Mouse (Mus musculus) skeletal muscle tissue, adult 2 months (tissue): ENCODE measurements around the gene Cadm1.

Experiments
- DNase-seq: peaks from one replicate; pipeline ENCODE4 v3.0.0-alpha.2; 2012; ENCODE audit warnings: low read depth, low spot score

Gene Cadm1

DNA sequence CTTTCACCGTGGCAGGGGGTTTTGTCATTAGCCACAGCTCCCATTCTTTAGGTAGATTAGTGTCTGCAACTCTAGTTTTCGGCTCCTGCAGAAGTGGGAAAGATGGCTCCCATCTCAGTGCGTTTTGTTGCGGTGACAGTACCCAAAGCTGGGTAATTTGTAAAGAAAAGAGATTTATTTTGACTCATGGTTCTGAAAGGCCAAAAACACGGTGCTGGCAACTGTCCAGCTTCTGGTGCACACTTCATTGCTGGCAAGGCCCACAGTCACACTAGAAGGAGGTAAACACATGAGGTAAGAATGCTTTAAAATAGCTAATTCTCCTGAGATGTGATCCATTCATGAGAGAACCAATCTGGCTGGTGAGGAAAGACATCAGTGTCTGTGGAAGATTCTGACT, 18.9 kb downstream of the Cadm1 start:
- no peak for DNase-seq

DNA sequence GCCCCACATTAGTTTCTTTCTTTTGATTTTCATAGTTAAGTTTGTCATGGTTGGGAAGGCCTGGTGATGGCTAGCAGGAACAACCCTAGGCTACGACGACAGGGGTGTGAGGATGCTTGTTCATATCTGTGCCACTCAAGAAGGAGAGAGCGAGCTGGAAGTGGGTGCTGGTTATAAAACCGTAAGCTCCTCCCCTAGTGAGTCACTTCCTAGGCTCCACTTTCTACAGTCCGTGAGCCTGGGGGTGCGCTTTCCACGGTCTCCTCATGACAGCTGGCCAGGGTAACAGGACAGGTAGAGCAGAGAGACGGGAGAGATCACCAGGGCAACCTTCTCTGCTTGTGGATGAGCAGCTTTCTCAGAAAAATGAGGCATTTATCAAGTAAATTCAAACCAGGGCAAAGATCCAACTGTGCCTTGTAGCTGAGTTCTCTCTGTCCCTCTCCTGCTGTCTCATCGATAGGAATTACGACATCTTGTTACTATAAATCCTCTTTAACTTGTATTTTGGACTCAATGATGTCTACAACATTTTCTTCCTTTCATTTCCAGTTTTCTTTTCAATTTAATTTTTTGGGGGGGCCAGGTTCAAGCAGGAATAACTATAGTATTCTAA, 23.1 kb downstream of the Cadm1 start:
- no peak for DNase-seq

DNA sequence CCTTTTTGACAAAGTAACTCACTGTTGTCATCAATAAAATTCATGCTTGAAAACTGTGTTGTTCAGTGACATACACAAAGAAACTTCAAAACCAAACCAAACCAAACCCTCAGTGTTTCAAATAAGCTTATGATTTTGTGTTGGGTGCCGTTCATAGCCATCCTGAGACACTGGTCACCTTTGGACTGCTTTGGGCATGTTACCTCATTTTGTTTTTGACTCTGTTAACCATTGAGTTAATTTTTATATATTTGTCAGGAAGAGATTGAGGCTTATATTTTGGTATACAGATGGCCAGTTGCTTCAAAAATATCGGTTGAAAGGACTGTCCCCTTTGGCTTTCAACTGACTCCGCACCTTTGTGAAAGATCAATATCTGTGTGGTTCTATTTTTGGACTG, 30.8 kb downstream of the Cadm1 start:
- no peak for DNase-seq

DNA sequence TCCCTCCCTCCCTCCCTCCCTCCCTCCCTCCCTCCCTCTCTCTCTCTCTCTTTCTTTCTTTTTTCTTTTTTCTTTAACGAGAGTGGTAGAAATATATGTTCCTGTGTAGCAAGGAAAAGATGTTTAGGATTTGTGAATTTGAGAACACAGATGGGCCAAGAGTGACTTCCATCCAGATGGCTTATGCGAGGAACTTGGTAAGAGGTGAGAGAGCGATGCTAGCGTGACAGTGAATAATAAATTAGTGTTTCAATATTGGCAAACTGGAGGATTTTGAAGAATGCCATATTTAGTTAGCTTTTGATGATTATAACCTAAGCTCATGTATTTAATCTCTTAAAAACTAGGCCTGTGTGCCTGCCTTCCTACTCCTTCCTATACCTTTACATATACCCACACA, 31.6 kb downstream of the Cadm1 start:
- no peak for DNase-seq

DNA sequence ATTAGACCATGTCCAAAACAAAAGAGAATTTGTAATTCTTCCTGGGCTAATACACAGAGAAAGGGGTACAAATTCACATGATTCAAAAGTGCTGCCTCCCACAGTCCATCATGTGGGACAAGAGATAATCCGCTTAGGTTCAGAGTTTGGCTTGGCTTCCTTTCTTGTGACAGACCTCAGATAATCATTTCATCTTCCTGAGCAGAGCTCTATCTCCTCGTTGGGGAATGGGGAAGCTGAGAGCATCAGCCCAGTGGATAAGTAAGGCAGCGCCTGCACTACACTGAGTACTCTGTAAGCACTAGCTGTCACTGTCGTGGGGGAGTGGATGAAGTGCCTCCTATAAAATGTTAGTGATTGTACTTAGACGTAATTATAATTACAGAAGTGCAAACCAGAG, 35.1 kb downstream of the Cadm1 start:
- DNase-seq: no peak

DNA sequence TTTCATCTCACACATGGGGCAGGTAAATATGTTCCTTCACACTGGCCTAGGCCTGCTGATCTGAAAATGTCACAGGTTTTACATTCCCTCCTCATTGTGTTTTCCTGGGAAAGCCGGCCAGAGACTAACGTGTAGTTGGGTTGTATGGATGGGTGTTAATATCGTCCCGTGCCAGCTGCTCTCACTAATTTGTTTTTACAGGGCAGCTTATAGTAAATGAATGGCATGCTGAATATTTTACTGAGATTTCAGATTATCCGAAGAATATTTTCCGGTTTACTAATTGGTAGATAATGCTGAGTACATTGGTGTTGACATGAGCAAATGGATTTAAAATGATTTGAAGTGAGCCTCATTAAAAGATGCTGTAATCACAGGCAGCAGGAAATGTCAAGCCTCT, 37.9 kb downstream of the Cadm1 start:
- no peak for DNase-seq

DNA sequence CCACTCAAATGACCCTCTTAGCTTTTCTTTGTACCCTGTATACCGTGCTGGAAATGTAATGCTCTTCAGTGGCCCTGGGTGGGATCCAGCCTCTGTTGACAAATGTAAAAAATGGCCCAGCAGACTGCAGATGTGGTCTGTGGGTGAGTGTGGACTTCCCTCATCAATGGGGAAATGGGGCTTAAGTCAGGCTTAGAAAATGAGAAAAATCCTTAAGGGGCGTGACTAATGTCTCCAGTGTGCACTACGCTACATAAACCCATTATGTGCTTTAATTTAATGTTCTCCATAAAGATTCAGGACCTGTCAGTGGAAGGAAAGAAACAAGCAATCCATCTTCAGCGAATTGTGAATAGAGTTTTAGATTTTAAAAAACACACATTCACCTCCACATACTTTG, 40.2 kb downstream of the Cadm1 start:
- DNase-seq: no peak

DNA sequence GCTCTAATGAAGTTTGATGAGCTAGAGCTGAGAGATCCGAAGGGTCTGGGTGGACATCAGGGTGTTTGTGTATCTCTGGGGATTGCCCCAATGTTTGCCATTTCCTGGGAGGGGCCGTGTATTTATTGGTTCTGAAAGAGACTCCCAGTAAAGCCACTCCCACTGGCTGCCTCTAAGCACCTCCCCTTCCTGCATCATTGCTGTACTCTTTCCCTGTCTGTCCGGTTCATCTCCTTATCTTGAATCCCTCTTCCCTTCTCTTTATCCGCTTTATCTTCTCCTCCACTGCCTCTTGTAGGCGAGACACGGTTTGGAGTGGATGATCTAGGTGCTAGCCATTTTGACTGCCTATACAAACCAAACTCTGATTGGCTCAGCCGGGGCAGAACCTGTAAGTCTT, 41.5 kb downstream of the Cadm1 start:
- no peak for DNase-seq

DNA sequence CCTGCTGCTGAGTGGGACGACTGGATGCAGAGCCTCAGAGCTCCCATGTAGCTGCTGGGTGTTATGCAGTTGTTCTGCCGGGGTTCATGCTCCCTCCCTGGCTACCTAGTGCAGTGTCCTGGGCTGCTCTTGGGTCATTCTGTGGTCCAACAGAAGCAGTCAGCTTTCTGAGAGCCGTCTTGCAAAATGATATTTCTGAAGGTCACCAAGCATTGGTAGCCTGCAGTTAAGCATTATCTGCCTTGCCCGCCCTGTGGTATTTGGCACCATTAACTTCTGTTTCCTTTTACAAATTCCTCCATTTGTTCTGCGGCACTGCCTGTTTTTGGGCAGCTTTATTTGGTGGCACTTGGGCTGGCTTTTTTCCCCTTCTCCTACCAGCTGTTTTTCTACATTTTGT, 42.2 kb downstream of the Cadm1 start:
- DNase-seq: no peak

DNA sequence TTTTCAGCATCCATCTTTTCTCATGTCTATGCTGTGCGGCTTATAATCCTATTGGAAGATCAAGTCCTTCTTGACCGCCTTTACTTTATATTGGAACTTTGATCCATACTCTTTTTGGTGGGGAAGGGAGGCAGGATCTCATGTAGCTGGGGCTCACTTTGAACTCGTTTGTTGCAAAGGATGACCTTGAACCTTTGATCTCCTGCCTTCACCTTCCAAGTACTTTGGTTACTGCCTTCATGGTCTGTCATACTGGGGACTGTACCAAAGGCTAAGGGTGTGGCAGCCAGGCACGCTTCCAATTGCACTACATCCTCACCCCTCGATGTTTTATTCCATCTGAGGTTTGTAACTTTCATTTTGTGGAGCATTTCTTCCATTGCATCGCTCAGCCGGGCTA, 43.5 kb downstream of the Cadm1 start:
- DNase-seq: no peak

DNA sequence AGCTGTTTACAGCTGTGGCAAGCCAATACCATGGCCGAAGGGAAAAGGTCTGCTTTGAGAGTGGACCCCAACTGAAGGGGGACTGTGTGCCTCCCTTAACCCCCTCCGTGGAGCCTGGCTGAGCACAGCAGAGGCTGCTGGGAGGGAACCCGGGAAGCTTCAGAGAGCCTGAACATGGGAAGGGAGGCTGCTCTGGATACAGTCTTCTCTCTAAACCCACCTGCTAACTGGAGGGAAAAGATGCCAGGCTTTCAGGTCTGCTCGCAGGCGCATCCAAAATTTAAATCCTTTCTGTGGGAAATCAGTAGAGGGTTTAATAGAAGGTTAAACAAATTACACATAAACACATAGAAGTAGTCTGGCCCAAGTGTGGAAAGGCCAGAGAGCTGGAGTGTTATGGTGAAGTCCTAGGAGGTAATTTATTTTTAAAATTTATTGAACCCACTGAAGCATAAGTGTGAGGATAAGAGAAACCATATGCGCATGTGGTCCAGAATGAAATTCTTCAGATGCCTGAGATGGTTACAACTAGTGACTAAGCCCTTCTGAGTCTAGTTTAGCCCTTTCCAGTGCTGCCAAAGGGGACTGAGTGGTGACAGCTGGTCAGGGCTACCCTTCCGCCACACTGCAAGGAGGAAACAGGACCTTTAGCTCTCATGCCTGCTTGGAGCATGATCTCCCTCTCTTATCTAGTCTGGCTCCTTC, 44.9 kb downstream of the Cadm1 start:
- no peak for DNase-seq

DNA sequence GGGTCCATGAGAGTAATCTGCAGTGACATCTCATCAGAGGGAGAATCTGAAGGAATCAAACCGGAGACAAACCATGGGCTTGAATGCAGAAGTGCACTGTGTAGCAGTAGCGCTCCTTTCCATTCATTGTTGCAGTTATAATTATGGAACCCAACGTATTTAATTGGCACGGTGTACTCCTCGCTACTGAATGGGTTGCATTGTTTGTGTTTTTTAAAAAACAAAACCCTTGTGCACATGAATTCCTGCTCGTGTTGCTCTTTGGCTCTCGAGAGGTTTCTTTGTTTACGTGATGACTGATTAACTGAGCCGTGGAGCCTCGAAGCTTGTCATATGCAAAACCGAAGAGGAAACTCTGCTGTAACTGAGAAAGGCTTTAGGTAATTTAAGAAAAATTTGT, 45.8 kb downstream of the Cadm1 start:
- no peak for DNase-seq

DNA sequence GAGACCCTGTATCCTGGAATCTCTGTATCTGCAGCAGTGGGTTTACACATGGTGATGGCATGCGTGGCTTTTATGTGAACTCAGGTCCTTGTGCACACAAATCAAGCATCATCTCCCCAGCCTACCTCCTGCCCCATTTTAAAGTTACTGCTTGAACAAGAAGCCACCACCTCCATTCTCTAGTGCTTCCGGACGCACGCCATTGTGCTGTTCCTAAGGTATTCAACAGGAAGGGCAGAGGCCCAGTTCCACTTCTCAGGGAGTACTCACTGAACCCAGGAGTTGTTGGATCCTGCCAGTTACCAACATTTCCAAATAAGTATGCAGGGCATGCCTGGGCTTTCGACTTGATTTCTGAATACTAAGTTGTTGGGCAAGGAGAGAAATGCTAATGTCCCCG, 49.5 kb downstream of the Cadm1 start:
- no peak for DNase-seq

DNA sequence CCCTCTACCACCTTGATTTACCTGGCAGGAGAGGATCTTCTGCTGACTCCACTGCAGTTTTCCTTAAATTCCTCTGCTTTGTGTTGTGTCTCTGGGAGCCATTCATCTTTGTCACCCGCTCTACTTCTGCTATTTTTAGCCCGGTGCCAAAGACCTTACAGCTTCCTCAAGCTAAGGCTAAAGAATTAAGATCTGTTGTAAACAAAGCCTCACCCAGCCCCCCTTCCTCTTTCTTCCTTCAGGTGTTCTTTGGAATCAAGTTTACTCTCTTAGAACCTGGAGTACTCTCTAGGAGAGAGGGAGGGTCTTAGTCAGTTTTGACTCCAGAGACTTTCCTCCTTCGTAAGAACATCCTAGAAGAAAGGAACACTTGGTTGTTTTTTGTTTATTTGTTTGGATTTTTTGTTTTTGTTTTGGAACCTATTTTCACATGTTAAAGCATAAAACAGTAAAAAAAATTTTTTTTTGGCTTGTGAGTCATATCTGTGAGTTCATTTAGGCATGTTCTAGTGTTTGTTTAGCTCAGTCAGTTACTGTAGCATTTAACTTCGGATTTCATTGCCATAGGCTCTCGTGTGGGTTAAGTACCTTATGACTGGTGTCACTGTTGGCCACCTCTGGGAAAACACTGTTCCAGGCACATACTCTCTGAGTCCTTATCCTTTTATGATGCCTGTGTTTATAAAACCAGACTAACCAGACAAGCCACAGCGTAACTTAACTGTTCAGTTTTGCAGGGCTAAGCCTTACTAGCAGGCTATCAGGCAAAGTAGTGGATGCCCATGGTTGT, 51.8 kb downstream of the Cadm1 start:
- no peak for DNase-seq

DNA sequence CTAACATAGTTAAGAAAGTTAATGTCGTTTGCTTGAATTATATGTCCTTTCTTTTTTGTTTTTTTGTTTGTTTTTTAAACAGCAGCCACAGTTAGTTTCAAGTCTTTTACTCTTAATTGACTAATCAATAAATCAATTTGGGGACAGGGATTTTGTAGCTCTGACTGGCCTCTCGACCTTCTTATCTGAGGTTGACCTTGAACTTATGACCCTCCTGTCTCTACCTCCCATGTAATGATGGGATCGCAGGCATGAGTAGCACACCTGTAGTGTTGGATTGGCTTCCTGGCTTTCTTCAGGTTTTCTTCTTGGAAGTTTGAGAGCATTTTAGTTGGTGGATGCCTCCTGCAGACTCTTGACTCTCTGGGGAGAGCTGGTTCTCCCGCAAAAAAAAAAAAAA, 53.3 kb downstream of the Cadm1 start:
- DNase-seq: no peak

DNA sequence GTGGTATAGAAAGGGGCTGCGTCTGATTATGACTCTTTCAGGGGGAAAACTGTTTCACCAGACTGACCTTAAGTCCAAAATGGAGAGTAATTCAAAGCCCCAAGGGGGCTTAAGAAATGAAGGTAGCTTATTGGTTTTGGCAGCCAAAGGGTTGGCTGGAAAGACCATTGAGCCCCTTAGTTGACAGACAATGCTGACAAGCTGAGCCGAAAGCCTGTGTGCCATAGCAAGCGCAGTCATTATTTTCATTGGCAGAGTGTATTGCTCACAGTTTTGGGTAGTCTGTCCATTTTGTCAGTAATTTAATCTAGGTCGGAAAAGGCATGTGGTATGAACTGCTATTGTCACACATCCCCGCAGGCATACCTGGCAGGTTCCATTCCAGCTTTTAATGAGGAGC, 56.2 kb downstream of the Cadm1 start:
- no peak for DNase-seq

DNA sequence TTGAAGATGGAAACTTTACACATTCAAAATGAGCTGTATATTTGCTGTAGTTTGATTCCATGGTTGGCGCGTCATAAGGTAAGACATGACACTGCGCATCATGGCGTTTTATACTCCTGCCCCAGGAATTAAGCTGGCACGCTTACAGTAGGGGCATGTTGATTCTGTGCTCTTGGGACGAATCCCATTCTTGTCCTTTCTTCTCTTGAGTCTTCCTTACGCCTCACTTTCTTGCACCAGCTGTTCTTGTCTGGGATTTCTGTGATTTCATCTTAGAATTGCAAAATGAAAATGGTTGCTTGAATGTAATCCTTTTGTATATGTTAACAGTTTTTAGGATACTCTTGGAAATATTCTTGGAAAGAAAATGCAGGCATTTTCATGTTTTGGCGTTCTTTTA, 56.9 kb downstream of the Cadm1 start:
- no peak for DNase-seq

DNA sequence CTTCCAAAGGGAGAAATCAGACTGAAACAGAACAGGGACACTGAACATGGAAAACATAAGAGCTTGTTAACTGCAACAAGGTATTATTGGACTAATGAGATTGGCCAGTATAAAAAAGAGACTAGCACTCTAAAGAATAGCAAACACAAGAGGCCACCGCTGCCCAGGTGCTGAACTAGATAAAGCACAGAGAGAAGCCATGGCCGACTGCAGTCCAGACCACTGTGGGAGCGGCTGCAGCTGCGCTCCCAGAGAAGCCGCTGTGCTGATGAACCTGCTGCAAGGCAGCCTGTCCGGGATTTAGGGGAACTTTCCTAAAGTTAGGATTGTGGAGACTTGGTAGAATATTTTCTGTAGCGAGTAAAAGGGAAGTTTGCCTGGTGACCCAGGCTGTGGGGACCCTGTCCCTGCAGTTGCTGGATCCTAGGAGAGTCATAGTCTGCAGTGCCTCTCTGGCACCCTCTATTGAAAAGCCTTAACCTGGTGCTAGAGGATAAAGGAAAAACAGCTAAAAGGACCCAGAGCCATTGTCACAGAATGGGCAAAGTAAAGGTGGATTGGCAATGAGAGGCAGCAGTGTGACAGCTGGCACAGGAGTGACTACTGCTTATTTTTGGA, 57.7 kb downstream of the Cadm1 start:
- no peak for DNase-seq

DNA sequence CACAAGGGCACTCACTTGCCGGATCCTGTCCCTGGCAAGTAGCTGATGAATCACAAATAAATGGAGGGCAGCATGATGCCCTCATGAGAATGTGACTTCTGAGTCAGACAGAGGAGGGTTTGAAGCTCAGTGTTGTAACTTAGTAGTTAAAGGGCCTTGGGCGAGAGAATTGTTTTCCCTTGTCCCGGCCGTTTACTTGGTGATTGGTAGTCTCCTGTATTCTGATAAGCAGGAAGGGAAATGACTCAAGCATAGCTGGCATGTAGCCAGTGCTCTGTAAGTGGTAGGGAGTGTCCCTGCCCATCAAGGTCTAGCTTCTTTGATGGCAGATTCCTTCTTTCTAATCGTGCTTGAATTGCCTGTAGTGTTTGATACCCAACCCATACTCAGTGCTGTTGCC, 59.9 kb downstream of the Cadm1 start:
- no peak for DNase-seq

DNA sequence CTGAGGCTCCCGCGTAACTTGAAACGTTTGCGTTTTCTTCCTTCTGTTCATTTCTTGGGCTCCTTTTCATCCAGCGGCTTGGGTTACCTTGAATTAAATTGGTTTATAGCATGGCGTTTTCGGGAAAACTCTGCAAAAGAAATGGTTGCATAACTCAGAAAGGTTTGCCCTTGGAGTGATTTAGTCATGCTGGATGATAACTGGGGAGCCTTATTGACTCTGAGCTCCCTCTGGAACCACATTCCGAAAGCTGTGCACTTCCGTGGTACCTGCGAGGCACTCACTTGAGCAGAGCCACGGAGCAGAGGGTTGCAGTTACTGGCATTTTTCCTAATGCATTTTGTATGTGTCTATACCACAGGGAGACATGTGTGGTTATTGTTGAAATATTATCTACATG, 71.6 kb downstream of the Cadm1 start:
- DNase-seq: no peak

DNA sequence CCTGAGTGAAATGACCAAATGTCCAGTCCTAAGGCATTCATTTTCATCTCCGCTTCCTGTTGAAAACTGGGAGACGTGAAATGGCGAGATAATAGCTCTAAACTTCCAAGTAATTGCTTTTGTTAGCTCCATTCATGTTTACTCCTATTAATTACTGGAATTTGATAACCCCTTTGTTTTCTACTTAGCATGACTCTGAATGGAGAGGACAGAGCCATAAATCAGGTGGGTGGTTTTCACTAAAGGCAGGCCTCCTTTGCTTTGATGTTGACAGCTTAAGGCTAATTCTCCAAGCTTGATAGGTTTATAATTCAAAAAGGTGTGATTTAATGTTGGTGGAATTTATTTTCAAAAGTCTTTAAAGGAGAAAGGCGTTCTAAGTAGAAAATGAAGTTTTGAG, 74.0 kb downstream of the Cadm1 start:
- DNase-seq: no peak

DNA sequence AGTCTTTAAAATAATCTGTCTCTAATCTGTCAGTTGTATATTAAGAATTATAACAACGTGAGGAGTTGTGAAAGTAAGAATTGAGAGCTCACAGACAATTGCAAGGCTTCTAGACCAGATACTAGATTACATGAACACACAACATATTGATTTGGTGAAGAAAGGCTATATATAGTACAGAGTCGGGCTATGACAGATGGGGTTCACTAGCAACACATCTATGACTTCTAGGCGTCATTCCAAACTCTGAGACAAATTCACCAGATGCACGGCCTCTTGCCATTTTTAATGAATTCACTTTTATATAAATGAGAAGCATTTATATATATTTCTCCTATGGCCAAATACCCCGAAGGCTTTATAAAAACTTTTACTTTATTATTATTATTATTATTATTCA, 75.7 kb downstream of the Cadm1 start:
- no peak for DNase-seq

DNA sequence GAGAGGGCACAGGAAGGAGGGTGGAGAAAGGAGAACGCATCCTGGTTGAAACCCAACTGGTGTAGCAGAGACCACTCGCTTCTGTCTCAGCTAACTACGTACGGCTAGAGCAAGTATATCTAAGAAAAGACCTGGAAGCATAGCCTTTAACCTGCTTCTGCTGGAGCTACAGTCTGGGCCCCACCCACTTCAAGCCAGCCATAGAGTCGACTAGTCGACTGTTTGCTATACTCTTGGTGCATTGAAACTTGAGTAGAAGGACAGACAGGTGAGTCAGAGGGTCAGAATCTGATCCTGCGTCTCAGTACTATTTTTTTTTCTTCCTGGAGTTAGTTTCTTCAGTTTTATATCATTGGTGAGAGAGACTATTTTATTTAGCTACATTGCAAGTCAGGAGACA, 78.5 kb downstream of the Cadm1 start:
- DNase-seq: no peak
